Mouse (Mus musculus): Measurements from ENCODE around the gene Rftn2. TPM values are rescaled to one million over a fixed set of nuclear protein-coding genes. Genes with fewer than 3 reads are reported as not detected.
A peak's percentile ranks its signal among the peaks of the same experiment; 100 is the strongest.

The Rftn2 gene
- polyA plus RNA-seq (2016; fragmentation: Nextera tagmentation; extraction: Ambion mirVana), result 10.8 and 11.4 TPM in 2 replicates

- Histone ChIP-seq H3K9me3 (no peaks in the 10 kb centered on the region), H3K9ac (peak within 1 kb of the TSS; percentile 53)
- WGBS, result under 1% methylated on average over 26 of the region's 26 CpGs
These were observed at the start of gene Rftn2 for GRCm38 (mm10) chr1:55226011-55226857. Gene Rftn2, minus strand, starts transcription at chr1:55226782.

GRCm38 (mm10) chr1:55265447-55265846 is 38.9 kb upstream of the Rftn2 start:
- H3K4me3 ChIP-seq (replicated peaks), result no peak overlapping the region
- 77% methylated on average over 2 of the region's 2 CpGs for WGBS
- no peaks in the 10 kb centered on the region for H3K27me3 ChIP-seq
- no peak overlapping the region for H3K27ac ChIP-seq
- no peaks in the 10 kb centered on the region for H3K4me1 ChIP-seq
- ATAC-seq (ENCODE audit: low FRiP score), result no peak
- H3K9ac ChIP-seq, result no peak overlapping the region
- no peak overlapping the region for H3K4me2 ChIP-seq
- no peaks in the 10 kb centered on the region for H3K9me3 ChIP-seq
- no peaks in the 10 kb centered on the region for H3K36me3 ChIP-seq (replicated peaks)

More at GRCm38 (mm10) chr1:55226011-55226857, at the start of gene Rftn2:
- no peak for ATAC-seq (ENCODE audit: low FRiP score)
- no peaks in the 10 kb centered on the region for H3K36me3 ChIP-seq (replicated peaks)
- H3K4me2 ChIP-seq, result peak within 1 kb of the TSS; percentile 65
- H3K4me1 ChIP-seq, result peaks cover 20% of the 10 kb centered on the region
- 0 out of 2 replicates have a peak, but pooled peaks cover 3% of the 10 kb centered on the region for H3K27me3 ChIP-seq
- 0 out of 2 replicates have a peak within 1 kb of the TSS, but pooled peaks have one; percentile 36 for H3K27ac ChIP-seq
- H3K4me3 ChIP-seq (replicated peaks), result peak within 1 kb of the TSS; percentile 45

GRCm38 (mm10) chr1:55264385-55264784 is 37.8 kb upstream of the Rftn2 start:
- Histone ChIP-seq H3K9ac (no peak overlapping the region), H3K9me3 (no peaks in the 10 kb centered on the region), H3K4me1 (no peaks in the 10 kb centered on the region), H3K36me3 (replicated peaks) (no peaks in the 10 kb centered on the region), H3K27ac (no peak overlapping the region), H3K4me3 (replicated peaks) (no peak overlapping the region), H3K4me2 (no peak overlapping the region), H3K27me3 (no peaks in the 10 kb centered on the region)
- ATAC-seq (ENCODE audit: low FRiP score), result no peak
- WGBS, result 55% methylated on average over 2 of the region's 2 CpGs

GRCm38 (mm10) chr1:55246374-55246773 is 19.8 kb upstream of the Rftn2 start:
- Histone ChIP-seq H3K4me3 (replicated peaks) (no peak overlapping the region), H3K9me3 (no peaks in the 10 kb centered on the region), H3K9ac (no peak overlapping the region), H3K36me3 (replicated peaks) (no peaks in the 10 kb centered on the region), H3K27ac (no peak overlapping the region), H3K4me2 (no peak overlapping the region), H3K27me3 (no peaks in the 10 kb centered on the region), H3K4me1 (no peaks in the 10 kb centered on the region)
- 95% methylated on average over 2 of the region's 2 CpGs for WGBS
- no peak for ATAC-seq (ENCODE audit: low FRiP score)

- Histone ChIP-seq H3K9me3 (no peaks in the 10 kb centered on the region), H3K36me3 (replicated peaks) (no peaks in the 10 kb centered on the region), H3K4me3 (replicated peaks) (peak overlapping the region; percentile 74; the same call in 1 of the 2 replicates), H3K4me2 (peak overlapping the region; percentile 93), H3K27me3 (0 out of 2 replicates have a peak, but pooled peaks cover 4% of the 10 kb centered on the region), H3K9ac (0 out of 2 replicates have a peak overlapping the region, but pooled peaks have one; percentile 73), H3K4me1 (peaks cover 22% of the 10 kb centered on the region), H3K27ac (no peak overlapping the region)
- no peak for ATAC-seq (ENCODE audit: low FRiP score)
- WGBS, result 2% methylated on average over 1 of the region's 1 CpGs
These were observed 12.7 kb upstream of the Rftn2 start for GRCm38 (mm10) chr1:55239237-55239636.

- H3K9ac ChIP-seq, result peak overlapping the region; percentile 73
- peak overlapping the region; percentile 74 for H3K4me3 ChIP-seq (replicated peaks)
- no peaks in the 10 kb centered on the region for H3K9me3 ChIP-seq
- WGBS, result 34% methylated on average over 13 of the region's 13 CpGs
- 0 out of 2 replicates have a peak, but pooled peaks cover 4% of the 10 kb centered on the region for H3K27me3 ChIP-seq
- H3K27ac ChIP-seq, result no peak overlapping the region
- no peaks in the 10 kb centered on the region for H3K36me3 ChIP-seq (replicated peaks)
- peaks cover 22% of the 10 kb centered on the region for H3K4me1 ChIP-seq
- no peak for ATAC-seq (ENCODE audit: low FRiP score)
- H3K4me2 ChIP-seq, result peak overlapping the region; percentile 93
These were observed 11.9 kb upstream of the Rftn2 start for GRCm38 (mm10) chr1:55238496-55238895.

- ATAC-seq (ENCODE audit: low FRiP score), result peak; percentile 58; the same call in 1 of the 2 replicates
- peak overlapping the region; percentile 73 for H3K9ac ChIP-seq
- no peaks in the 10 kb centered on the region for H3K36me3 ChIP-seq (replicated peaks)
- peak overlapping the region; percentile 81 for H3K27ac ChIP-seq
- peaks cover 22% of the 10 kb centered on the region for H3K4me1 ChIP-seq
- H3K27me3 ChIP-seq, result 0 out of 2 replicates have a peak, but pooled peaks cover 4% of the 10 kb centered on the region
- H3K9me3 ChIP-seq, result no peaks in the 10 kb centered on the region
- peak overlapping the region; percentile 74 for H3K4me3 ChIP-seq (replicated peaks)
- WGBS, result under 1% methylated on average over 23 of the region's 23 CpGs
- peak overlapping the region; percentile 93 for H3K4me2 ChIP-seq
These were observed 11.1 kb upstream of the Rftn2 start for GRCm38 (mm10) chr1:55237643-55238161.

GRCm38 (mm10) chr1:55236890-55237642 is 10.5 kb upstream of the Rftn2 start, which contains the start of gene Mars2:
Gene Mars2, plus strand, starts transcription at chr1:55237177.
- Histone ChIP-seq H3K9me3 (no peaks in the 10 kb centered on the region), H3K4me3 (replicated peaks) (peak within 1 kb of the TSS; percentile 74), H3K4me1 (peaks cover 22% of the 10 kb centered on the region), H3K9ac (peak within 1 kb of the TSS; percentile 73), H3K4me2 (peak within 1 kb of the TSS; percentile 93), H3K27ac (peak within 1 kb of the TSS; percentile 81), H3K27me3 (0 out of 2 replicates have a peak, but pooled peaks cover 4% of the 10 kb centered on the region), H3K36me3 (replicated peaks) (no peaks in the 10 kb centered on the region)
- WGBS, result under 1% methylated on average over 82 of the region's 82 CpGs
- peak; percentile 99 for ATAC-seq (ENCODE audit: low FRiP score)

GRCm38 (mm10) chr1:55236487-55236886 is 9.9 kb upstream of the Rftn2 start:
- Histone ChIP-seq H3K4me3 (replicated peaks) (peak overlapping the region; percentile 74), H3K4me1 (peaks cover 22% of the 10 kb centered on the region), H3K36me3 (replicated peaks) (no peaks in the 10 kb centered on the region), H3K27ac (no peak overlapping the region), H3K4me2 (peak overlapping the region; percentile 93), H3K9ac (peak overlapping the region; percentile 73), H3K9me3 (no peaks in the 10 kb centered on the region), H3K27me3 (0 out of 2 replicates have a peak, but pooled peaks cover 4% of the 10 kb centered on the region)
- WGBS, result 42% methylated on average over 5 of the region's 5 CpGs
- ATAC-seq (ENCODE audit: low FRiP score), result no peak

GRCm38 (mm10) chr1:55234910-55235520 is 8.4 kb upstream of the Rftn2 start:
- no peak overlapping the region for H3K27ac ChIP-seq
- H3K9ac ChIP-seq, result no peak overlapping the region
- 0 out of 2 replicates have a peak, but pooled peaks cover 4% of the 10 kb centered on the region for H3K27me3 ChIP-seq
- peaks cover 14% of the 10 kb centered on the region for H3K4me1 ChIP-seq
- no peak overlapping the region for H3K4me2 ChIP-seq
- ATAC-seq (ENCODE audit: low FRiP score), result no peak
- H3K4me3 ChIP-seq (replicated peaks), result no peak overlapping the region
- 57% methylated on average over 16 of the region's 16 CpGs for WGBS
- no peaks in the 10 kb centered on the region for H3K9me3 ChIP-seq
- no peaks in the 10 kb centered on the region for H3K36me3 ChIP-seq (replicated peaks)

- ATAC-seq (ENCODE audit: low FRiP score), result no peak
- WGBS, result 87% methylated on average over 8 of the region's 8 CpGs
- no peaks in the 10 kb centered on the region for H3K9me3 ChIP-seq
- no peak overlapping the region for H3K4me2 ChIP-seq
- 0 out of 2 replicates have a peak, but pooled peaks cover 3% of the 10 kb centered on the region for H3K27me3 ChIP-seq
- H3K9ac ChIP-seq, result no peak overlapping the region
- H3K4me1 ChIP-seq, result peaks cover 15% of the 10 kb centered on the region
- H3K4me3 ChIP-seq (replicated peaks), result no peak overlapping the region
- H3K27ac ChIP-seq, result no peak overlapping the region
- H3K36me3 ChIP-seq (replicated peaks), result no peaks in the 10 kb centered on the region
These were observed 1.8 kb upstream of the Rftn2 start for GRCm38 (mm10) chr1:55228256-55228884.
